Mouse (Mus musculus) left cerebral cortex, adult 9 months (tissue): ENCODE measurements around the gene Ndrg3.
"Not testable (repeated sequence)": the region's sequence is repeated elsewhere in the genome, so short reads cannot be mapped to it uniquely, and the experiment has no call there.

Experiments
- DNase-seq, 2 experiments: peaks; one replicate each; pipeline ENCODE4 v3.0.0; 2022; ENCODE audit warnings: low spot score in 2 of 2

Ndrg3 gene

DNA sequence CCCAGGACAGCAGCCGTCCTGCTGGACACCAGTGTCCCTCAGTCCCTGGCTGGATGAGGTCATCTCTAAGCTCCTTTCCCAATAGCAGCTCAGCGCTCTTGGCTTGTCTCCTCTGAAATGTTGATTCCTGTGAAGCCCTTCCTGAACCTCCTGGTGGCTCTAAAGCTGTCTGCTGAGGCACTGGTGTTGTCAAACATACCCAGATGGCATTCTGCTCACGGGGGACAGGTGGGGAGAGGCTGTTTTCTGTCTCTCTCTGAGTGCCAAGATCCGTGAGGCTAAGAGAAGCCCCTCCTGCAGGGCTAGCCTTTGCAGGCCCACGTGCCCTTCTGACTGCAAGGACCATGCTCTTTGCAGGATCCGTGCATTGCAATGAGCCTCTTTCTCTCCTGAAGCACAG lies 51.9 kb downstream of the Ndrg3 start:
- DNase-seq: not testable (repeated sequence)

DNA sequence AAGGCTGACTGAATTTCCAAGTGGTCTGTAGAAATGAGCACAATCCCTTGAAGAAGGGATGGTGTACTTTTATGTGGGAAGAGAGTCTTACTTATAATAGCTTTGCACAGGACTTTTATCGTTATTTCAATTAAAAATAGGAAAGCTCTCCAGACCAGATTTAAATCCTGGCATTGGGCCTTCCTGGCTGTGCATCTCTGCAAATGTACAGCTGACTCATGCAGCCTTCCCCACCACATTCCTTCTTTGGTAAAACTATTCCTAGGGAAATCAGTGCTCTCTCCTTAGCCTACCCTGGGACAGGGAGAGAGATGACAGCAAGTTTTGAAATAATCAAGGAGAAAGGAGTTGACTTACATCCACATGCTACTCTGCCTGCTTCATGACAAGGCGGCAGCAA lies 54.1 kb downstream of the Ndrg3 start:
- DNase-seq: peak; percentile 72 to 89

DNA sequence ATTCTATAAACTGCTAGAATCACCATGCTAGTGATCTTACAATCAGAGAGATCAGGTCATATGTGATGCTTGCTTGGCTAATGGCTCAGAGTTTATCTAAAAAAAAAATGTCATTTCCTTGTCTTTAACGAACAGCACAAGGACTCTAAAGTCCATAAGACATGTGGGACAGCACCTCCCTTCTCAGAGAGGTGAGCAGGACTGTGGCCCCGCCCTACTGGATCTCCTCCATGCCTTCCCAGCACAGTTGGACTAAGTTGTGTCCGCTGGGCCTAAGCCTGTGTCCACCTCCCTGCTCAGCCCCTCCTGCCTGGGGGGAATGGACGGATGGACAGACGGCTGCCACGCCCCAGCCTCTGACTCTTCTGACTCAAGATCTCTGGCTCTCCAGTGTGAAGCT lies 56.9 kb downstream of the Ndrg3 start:
- DNase-seq: no peak

DNA sequence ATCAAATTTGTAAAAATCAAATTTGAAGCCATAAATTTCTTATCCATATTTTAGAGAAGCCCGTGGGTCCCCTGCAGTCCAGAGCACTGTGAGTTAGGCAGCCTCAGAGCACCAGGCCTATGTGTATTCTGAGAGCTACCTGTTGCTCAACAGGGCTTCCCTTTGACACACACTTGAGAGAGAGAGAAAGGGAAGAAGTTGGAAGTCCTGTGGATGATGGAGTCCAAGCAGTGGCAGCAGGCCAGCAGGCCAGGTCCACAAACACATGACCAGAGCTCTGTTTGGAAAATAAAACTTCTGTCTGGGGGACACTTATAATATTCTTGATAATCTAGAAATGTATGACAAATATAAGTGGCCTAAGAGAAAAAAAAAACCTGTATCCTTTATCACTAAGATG lies 58.4 kb downstream of the Ndrg3 start:
- DNase-seq: no peak

DNA sequence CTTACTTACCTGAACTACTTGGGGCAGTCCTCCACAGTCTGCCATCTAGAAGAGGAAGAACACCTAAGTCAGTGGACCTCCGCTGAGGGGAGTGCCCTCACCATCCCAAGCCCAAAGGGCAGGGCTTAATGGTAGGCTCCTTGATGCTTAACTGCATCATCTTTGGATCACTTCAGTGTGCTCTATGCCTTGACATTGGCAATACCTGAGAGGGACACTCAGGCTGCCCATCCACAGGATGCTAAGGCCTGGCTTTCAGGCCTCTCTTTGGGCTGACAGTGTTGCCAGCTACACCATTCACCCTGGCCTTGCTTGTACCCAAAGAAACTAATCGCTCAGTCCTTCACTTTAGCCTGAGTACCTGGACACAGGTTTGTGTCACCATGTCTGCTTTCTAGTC lies 60.4 kb downstream of the Ndrg3 start:
- DNase-seq: no peak

DNA sequence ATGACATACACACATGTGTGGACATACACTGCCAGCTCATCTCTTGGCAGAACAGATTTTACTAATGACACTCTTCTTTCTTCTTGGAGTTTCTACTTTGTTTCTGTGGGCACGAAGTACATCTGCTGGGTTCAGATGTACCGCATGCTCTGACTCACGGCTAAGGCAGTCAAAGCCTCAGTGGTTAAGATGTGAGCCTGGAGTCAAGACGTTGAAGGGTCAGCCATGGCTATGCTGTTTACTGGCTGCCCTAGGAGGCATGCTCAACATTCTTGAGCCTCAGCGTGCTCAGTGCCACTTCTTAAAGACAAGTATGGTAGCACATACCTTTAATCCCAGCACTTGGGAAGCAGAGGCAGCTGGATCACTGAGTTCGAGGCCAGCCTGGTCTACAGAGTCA lies 61.3 kb downstream of the Ndrg3 start:
- no peak for DNase-seq

DNA sequence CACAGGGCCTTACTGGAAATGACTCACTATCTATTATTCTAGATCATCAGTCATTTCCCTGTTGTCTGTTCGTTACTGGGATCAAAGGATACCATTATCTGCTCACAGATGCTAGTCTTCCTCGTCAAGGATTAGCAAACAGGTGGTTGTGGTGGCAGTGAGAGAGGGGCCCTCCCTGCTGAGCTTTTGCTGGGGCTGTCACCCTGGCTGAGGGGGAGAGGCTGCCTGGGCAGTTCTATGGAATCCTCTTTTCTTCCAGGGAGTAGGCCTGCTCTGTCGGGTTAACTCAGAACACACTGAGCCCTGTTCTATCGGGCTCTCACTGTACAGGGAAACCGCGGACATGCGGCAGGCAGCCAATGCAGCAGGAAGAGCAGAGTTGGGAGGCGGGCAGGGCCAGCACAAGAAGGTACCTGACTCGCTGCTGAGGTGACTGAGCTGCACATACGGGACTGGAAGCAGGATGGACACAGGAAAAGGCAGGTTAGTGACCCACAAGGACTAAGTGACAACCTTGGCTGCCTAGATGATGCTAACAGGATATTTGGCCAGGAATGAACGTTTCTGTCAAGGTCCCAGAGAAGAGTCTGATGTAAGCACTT lies 62.2 kb downstream of the Ndrg3 start:
- no peak for DNase-seq

DNA sequence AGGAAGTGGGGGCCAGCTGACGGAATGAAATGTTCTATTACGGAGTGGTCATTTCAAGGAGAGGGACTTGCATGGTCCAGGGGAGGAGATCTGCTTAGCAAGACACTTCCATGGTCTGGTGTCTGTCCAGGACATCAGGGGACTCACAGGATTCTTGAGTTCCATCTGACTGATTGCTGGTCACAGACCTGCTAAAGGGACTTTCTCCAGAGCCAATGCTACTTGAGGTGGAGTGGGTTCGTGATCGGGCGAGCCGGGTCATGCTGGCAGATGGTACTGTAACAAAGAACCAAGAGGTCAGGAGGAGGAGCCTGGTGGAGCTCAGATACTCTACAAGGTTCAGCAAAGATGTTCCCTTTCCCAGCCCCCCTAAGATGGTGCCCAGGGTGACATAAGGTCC lies 63.2 kb downstream of the Ndrg3 start:
- no peak for DNase-seq

DNA sequence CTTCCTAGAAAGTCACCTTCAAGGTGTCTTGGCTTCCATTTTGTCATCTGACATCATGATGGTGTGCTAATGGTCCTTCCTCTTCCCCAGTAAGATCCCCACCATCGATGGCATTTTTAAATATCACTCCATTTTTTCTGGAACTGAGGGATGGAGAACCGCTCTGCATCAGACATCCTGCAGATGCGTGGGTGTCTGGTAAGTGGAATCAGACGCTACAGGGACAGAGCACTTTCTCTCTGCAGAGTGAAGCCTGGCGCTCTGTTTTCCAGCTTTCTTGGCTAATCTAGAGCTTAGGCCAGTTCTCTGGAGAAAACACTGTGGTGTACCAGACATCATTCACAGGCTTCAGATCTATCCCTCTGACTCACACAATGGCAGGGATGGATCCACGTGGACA lies 64.2 kb downstream of the Ndrg3 start:
- no peak for DNase-seq

DNA sequence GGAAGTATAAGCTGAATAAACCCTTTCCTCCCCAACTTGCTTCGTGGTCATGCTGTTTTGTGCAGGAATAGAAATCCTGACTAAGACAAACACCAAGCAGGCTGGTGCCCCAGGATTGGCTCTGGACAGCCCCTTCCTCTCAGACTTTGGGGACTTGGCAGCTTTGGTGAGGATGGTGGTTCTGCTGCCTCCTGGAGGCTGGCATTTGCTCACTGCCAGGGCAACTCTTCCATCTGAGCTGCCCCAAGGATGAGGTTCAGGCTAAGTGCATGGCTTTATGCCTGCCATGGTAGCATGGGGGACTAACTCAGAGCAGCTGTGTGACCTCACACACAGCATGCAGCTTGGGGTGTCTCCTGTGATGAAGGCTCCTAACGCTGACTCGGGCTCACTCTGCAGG lies 66.2 kb downstream of the Ndrg3 start:
- not testable (repeated sequence) for DNase-seq

DNA sequence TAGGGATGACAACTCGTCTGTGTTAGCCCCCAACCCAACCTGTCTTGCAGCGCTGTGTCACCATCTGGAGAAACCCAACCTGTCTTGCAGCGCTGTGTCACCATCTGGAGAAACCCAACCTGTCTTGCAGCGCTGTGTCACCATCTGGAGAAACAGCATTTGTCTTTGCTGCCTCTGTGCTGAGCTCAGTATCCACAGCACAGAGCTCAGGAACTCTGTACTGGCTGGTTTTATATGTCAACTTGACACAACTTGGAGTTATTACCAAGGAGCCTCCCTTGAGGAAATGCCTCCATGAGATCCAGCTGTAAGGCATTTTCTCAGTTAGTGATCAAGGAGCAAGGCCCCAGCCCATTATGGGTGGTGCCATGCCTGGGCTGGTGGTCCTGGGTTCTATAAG lies 66.8 kb downstream of the Ndrg3 start:
- not testable (repeated sequence) for DNase-seq

DNA sequence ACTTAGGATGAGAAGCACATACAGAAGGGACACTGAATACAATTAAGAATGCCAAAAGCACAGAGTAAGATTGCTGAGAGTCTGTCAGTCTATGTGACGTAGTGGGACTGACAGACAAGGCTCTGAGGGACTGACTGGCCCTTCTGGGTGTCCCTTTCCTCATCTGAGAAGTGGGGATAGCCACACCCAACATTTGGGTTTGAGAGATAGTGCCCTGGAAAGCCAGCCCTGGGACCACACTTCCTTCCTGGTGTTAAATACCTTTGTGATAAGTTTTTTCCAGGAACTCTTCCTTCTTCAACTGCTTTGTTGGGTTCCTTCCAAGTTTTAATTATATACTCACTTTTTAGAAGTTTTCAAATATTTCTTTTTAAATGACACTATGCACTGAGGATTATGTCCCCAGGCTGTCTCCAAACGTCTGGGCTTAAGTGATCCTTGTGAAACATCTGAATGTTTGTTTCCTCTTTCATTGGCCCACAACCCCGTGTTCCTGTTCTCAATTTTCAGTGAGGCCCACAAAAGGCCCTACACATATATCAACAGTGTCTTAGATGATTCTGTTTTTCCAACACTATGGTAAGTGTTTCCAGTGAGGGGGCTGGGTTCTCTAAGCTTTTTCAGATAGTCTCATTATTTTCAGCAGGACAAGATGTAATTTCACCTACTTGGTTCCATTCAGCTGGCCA lies 67.5 kb downstream of the Ndrg3 start:
- DNase-seq: no peak

DNA sequence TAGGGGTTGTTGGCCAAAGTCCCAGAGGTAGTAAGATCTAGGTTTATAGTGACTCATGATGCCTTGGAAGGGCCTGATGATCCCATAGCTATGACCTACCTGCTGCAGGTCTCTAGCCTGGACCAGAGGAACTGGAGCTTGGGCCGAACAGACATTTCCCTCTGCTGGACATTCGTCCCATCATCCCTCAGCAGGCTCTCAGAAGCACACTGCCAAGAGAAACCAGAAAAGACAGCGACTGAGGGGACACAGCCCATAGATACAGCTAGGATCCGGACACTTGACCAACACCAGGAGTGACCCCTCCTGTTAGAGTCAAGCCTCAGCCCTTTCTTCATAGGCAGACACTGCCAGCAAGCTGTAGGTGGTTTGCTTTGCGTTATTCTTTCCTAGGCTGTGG lies 68.8 kb downstream of the Ndrg3 start:
- DNase-seq: no peak

DNA sequence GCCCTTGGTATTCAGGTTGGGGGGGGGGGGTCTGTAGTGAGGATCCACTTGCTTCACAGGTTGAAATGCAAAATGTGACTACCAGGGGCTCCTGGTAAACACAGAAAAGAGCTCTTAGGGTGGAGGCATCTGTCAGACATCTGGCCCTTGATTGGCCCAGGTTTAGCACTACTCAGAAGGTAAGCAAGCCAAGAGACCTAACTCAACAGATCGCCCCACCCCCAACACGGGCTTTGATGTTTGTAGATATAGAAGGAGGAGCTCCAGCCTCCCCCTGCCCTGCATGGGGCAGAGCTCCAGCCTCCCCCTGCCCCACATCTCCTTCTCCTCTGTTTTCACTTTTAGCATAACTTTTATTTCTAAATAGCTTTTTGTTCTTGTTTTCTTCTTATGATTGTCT lies 72.1 kb downstream of the Ndrg3 start:
- DNase-seq: no peak

DNA sequence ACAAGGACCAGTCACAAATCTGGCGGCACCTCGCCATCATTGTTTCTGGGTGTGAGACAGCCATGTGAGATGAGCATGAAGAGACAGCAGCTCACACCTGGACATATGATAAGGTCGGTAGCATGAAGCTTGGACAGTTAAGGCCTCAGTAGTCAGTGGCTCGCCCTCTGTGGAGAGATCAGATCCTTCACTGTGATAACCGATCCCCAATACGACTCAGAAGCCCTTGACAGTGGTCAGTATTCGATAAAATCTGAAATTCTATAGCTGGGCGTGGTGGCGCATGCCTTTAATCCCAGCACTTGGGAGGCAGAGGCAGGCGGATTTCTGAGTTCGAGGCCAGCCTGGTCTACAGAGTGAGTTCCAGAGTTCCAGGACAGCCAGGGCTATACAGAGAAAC lies 72.7 kb downstream of the Ndrg3 start:
- DNase-seq: not testable (repeated sequence)

DNA sequence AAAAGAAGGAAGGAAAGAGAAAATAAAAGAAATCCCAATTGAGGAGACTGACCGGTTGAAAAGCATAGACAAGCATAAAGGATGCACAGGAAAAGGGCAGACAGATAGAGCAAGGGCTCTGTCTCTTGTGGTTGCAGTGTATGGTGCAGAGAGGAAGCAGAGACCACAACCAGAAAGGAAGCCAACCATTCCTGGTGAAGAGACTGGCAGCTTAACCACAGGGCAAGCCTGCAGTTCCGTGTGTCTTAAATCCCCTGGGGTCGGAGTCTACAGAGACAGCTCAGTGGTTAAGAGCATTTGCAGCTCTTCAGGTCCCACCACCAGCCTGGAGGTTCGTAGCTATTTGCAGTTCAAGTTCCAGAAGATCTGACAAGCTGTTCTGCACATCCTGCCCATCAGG lies 73.3 kb downstream of the Ndrg3 start:
- no peak for DNase-seq

DNA sequence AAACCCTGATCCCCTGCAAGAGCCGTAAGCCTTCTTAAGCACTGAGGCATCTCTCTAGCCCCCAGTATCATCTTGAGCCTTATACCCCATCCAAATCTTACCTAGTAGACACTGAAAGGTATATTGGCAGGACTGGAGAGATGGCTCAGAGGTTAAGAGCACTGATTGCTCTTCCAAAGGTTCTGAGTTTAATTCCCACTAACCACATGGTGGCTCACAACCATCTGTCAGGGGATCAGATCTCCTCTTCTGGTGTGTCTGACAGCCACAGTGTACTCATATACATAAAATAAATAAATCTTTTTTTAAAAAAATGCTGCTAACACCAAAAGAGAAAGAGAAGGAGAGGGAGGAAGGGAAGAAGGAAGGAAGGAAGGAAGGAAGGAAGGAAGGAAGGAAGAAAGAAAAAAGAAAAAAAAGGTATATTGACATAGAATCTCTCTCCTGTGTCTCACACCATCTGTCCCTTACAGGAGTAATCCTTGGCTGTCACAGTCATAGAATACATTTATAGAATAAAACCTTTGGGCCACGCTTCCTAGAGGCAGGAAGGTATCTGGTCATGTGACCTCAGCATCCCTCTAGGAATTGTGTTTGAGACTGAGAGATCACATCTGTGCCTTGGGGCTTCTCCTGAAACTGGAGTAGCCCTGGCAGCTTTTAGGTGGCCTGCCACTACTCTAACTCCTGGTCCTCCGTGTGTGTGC lies 75.3 kb downstream of the Ndrg3 start:
- DNase-seq: no peak

DNA sequence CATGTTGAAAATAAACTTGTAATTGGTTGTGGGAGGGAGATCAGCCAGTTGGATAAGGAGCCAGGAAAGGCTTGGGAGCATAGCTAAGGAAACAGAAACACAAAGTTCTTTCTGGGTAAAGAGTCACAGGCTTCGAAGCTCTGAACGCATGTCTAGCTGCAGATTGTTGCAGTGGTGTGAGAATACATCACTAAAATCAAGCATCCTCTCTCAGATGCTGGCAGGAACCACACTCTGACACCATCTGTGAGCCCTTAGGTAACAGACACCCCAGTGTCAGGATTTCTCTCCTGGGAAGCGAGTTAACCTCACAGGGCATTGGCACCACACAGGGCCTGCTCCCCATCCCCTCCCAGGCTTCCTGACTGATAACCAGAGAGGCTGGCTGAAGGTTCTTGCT lies 76.3 kb downstream of the Ndrg3 start:
- DNase-seq: no peak

DNA sequence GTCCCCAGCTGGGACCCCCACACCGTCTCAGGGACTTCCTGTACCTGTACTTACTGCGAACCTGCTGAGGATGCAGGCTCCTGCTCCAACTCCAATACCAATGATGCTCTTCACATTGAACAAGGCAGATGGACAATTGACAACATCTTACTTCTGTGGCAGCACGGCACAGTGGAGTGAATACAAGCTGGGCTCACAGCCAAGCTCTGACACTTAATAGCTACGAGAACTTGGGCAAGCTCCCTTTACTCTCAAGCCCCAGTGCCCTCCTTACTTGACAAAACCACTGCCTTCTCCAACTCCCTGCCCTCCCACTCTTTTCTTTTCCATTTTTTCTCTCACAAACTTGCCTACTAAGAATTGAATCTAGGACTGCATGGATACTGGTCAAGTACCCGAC lies 78.7 kb downstream of the Ndrg3 start:
- DNase-seq: no peak

DNA sequence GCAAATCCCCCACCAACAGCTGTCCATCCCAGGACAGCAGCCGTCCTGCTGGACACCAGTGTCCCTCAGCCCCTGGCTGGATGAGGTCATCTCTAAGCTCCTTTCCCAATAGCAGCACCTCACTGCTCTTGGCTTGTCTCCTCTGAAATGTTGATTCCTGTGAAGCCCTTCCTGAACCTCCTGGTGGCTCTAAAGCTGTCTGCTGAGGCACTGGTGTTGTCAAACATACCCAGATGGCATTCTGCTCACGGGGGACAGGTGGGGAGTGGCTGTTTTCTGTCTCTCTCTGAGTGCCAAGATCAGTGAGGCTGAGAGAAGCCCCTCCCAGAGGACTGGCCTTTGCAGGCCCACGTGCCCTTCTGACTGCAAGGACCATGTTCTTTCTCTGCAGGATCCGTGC lies 85.9 kb downstream of the Ndrg3 start:
- not testable (repeated sequence) for DNase-seq

DNA sequence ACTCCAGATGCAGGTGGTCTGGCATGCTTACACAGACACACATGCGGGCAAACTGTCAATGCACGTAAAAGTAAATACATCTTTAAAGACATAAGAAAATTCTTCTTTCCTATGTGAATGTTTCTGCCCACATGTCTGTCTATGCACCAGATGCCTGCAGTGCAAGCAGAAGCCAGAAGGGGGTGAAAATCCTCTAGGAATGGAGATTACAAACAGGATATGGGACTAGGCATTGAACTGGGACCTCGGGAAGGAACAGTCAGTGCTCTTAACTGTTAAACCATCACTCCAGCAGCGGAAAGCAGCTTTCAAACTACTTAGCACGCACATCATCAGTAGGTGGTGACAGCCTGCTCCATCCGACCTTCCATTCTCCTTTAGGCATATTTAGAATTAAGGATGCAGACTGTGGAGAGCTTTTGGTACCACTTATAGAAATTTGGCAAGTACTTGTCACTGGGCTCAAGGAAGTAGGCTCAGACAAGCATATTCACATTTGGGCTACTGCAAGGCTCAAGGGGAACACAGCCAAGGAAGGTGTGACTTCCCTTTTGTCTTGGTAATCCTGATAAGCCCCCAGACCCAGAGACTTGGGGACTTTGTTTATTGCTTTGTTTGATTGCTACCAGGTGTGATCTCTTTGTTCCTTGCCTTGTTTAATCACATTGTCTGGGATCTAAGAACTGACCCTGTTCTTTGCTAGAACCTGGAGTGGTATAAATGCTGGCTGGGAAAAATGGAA lies 86.7 kb downstream of the Ndrg3 start:
- peak in 1 of 2 experiments; percentile 85 for DNase-seq

DNA sequence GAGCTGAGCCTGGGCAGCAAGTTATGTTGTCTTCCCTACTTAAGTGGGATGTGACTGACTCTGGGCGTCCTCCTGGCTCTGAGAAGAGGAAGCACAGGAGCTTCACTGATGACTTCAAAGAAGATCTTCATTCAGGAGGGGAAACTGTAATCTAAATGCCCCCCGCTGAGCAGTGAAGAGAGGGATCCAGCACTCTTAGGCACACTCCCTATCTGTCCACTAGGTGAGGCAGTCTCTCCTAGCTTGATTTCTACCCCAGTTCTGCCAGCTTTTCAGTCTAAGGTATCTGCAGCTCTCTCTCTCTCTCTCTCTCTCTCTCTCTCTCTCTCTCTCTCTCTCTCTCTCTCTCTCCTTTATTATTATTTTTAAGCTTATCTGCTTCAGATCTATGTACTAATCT lies 88.5 kb downstream of the Ndrg3 start:
- DNase-seq: no peak

DNA sequence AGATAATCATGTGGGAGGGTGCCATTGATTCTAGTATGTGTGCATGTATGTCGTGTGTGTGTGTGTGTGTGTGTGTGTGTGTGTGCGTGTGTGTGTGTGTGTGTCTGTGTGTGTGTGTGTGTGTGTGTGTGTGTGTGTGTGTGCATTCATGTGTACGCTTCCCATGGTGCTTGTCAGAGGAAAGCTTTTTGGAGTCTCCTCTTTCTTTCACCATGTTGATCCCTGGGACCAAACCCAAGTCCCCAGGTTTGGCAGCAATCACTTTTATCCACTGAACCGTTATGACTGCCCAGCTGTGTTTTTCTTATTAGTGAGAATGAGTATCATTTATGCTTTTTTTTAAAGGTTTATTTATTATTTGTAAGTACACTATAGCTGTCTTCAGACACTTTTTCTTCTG lies 89.4 kb downstream of the Ndrg3 start:
- not testable (repeated sequence) for DNase-seq
